Mouse (Mus musculus): ENCODE data around the gene Gm49322. TPM values are rescaled to one million over a fixed set of nuclear protein-coding genes. Genes with fewer than 3 reads are reported as not detected.
A peak's percentile ranks its signal among the peaks of the same experiment; 100 is the strongest.
"Not testable (repeated sequence)": the region's sequence is repeated elsewhere in the genome, so short reads cannot be mapped to it uniquely, and the experiment has no call there.

Gene Gm49322
- polyA plus RNA-seq, 1 experiment from 2014 or later, result 4.5 TPM

DNA sequence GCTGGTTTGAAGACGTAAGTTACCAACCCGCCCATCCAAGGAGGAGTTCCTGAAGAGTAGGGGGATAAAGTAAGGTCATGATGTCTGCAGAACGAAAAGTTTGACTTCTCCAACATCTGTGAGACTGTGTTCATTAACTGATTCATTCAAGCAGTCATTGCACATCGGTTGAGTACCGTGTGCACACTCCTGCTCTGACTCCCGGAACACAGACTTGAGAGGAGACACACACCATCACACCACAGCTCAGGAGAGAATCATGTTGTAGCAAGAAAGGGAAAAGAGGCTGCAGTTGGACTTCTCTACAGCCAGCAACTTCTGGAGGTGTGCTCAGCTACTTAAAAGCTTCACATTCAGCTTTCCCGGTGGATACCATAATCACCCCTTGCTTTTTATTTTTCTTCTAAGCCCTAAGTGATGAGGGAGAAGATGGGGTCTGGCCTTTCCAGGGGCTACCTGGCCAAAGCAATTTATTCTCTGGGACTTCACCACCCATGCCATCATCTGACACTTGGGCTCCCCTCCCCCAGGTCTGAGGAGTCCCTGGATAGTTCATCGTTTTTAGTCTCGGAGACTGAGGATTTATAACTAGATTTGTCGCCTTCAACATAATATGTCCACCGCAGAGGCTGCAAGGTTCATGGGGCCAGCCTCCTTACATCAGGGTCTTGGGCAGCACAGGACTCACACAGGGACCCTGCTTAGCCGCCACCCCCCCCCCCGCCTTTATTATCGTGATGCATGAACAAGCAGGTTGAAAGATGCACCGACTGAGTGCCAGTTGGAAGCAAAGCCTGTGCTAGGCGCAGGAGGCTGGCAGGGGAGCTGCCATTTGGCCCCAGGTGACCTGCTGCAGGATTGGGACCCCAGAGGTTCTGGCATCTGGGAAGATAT lies 15.2 kb downstream of the Gm49322 start:
- Histone ChIP-seq H3K4me2 (replicated peaks) (peak overlapping the region; percentile 63), H3K4me3 (peak overlapping the region; percentile 84), H3K9me3 (no peaks in the 10 kb centered on the region), H3K4me1 (peaks cover 29% of the 10 kb centered on the region), H3K9ac (replicated peaks) (peak overlapping the region; percentile 55), H3K36me3 (peaks cover 2% of the 10 kb centered on the region; the same call in 1 of the 2 replicates), H3K27ac (replicated peaks) (peak overlapping the region; percentile 100), H3K27me3 (no peaks in the 10 kb centered on the region)
- WGBS, result 54% methylated on average over 16 of the region's 16 CpGs
- no peak for ATAC-seq (replicated peaks)

DNA sequence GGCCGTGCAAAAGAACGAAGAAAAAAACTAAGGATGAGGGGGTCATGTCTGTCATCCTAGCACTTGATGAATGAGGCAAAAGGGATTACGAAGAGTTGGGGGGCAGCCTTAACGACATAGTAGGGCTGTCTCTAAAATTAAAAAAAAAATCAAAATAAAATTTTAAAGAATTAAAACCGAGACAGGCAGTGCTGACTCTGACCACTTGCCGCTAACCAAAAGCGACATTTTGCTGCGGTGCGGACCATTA lies 15.8 kb downstream of the Gm49322 start:
- H3K4me3 ChIP-seq, result peak overlapping the region; percentile 84
- no peaks in the 10 kb centered on the region for H3K9me3 ChIP-seq
- peak; percentile 0; the same call in 1 of the 2 replicates for ATAC-seq (replicated peaks)
- no peaks in the 10 kb centered on the region for H3K27me3 ChIP-seq
- peaks cover 29% of the 10 kb centered on the region for H3K4me1 ChIP-seq
- H3K9ac ChIP-seq (replicated peaks), result peak overlapping the region; percentile 55
- 3% methylated on average over 9 of the region's 9 CpGs for WGBS
- peak overlapping the region; percentile 63 for H3K4me2 ChIP-seq (replicated peaks)
- H3K36me3 ChIP-seq, result no peaks in the 10 kb centered on the region
- peak overlapping the region; percentile 100 for H3K27ac ChIP-seq (replicated peaks)

DNA sequence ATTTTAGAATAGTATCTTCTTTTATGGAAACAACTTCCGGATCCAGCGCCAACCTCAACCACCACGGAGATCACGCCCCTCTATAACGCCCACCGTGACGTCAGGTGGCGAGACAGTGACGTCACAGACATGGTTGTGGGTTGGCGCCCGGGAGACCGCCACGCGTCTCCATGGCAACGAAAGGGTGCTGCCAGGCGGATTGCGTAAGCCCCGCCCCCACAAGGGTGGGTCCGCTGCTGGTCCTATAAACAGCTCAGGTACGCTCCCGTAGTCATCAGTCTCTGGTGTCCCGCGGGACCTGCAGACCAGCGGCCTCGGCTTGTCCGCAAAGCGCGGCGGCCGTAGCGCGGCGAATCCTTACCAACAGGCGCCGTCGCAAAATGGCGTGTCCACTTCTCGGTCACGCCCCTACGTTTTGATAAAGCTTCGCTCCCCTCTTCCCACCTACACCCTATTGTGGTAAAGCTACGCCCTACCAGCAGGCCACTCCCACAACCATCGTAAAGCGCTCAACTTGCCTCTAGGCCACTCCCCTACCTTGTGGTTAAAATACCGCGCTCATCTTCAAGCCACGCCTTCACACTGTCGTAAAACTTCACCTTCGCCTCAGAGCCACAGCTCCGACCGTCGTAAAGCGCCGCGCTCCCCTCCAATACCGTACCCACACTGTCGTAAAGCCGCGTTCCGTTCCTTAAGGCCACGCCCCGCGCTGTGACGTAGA lies 16.3 kb downstream of the Gm49322 start:
- peak; percentile 96 for ATAC-seq (replicated peaks)
- peak overlapping the region; percentile 84 for H3K4me3 ChIP-seq
- peak overlapping the region; percentile 63 for H3K4me2 ChIP-seq (replicated peaks)
- peak overlapping the region; percentile 55 for H3K9ac ChIP-seq (replicated peaks)
- no peaks in the 10 kb centered on the region for H3K36me3 ChIP-seq
- H3K27me3 ChIP-seq, result no peaks in the 10 kb centered on the region
- peaks cover 29% of the 10 kb centered on the region for H3K4me1 ChIP-seq
- under 1% methylated on average over 64 of the region's 64 CpGs for WGBS
- H3K9me3 ChIP-seq, result no peaks in the 10 kb centered on the region
- H3K27ac ChIP-seq (replicated peaks), result peak overlapping the region; percentile 100

DNA sequence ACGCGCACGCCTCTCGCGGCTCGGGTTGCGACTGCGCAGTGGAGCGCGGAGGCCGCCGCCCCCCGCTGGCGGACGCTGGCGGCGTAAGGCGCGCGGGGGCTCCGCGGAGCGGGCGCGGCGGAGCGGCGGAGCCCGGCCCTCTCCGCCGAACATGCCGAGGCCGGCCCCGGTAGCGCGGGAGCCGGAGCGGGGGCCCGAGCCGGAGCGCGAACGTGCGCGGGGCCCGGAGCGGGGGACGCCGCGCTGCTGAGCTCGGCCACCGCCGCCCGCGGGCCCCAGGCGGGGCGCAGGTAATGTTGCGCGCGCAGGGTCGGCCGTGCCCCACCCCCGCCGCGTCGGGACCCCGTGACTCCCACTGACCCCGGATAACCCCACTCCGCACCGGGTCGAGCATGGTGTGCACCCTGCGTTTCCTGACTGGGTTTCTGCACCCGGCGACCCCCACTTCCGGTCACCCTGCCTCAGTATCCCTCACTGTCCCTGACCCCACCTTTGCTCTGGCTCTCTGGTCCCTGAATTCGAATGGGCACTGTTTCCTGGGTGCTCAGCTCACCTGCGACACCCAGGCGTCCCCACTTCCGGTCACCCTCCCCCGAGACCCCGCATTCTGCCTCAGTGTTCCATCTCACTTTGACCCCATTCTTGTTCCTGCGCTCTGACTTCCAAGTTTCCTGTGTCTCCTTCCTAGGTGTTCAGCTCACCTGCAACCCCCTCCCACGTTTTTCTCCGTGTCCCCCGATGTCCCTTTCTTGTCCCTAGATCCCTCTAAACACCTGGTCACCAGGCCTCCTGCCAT lies 17.0 kb downstream of the Gm49322 start, which contains the start of gene Csnk1g2:
Gene Csnk1g2, plus strand, starts transcription at position 178 of the 796 bp plus-strand sequence.
- Histone ChIP-seq H3K9me3 (no peaks in the 10 kb centered on the region), H3K27me3 (no peaks in the 10 kb centered on the region), H3K36me3 (no peaks in the 10 kb centered on the region), H3K9ac (replicated peaks) (peak within 1 kb of the TSS; percentile 88), H3K4me3 (peak within 1 kb of the TSS; percentile 84), H3K27ac (replicated peaks) (peak within 1 kb of the TSS; percentile 100), H3K4me1 (peaks cover 29% of the 10 kb centered on the region), H3K4me2 (replicated peaks) (peak within 1 kb of the TSS; percentile 92)
- peak; percentile 9 for ATAC-seq (replicated peaks)
- WGBS, result 1% methylated on average over 65 of the region's 85 CpGs

DNA sequence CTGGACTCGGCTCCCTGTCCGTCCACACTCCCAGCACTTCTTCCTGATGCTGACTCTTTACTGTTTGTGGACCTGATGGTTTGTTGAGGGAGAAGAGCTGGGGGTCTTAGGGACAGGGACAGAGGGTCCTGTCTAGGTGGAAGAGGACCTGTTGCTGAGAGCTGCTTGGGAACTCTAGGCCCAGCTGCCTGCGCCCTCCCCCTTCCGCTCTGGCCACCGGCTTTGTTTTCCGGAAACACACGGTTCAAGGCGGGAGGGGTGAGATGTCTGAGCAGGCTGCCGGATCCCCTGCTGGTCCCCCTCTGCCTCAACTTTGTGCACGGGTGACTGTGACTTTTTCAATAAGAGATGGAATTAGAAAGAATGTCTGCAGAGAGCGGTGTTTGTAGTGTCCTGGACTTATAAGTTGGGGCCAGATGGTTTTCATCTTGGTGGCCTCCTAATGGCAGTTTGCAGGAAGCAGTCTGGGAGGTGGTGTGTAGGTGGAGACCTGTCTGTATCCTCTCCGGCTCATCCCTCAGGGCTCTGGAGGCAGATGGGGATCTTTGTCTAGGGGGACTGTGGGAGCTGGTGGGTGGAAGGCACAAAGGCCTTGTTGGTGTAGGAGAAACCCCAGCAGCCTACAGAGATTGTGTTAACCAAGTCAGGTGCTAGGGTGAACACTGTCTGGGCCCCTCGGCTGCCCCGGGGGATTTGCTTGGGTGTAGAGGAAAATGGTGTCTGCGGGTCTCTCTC lies 17.8 kb downstream of the Gm49322 start:
- ATAC-seq (replicated peaks), result no peak
- H3K9me3 ChIP-seq, result no peaks in the 10 kb centered on the region
- H3K9ac ChIP-seq (replicated peaks), result peak overlapping the region; percentile 88
- H3K36me3 ChIP-seq, result no peaks in the 10 kb centered on the region
- H3K27ac ChIP-seq (replicated peaks), result peak overlapping the region; percentile 100
- H3K4me2 ChIP-seq (replicated peaks), result peak overlapping the region; percentile 92
- H3K27me3 ChIP-seq, result no peaks in the 10 kb centered on the region
- 18% methylated on average over 15 of the region's 15 CpGs for WGBS
- peaks cover 30% of the 10 kb centered on the region for H3K4me1 ChIP-seq
- H3K4me3 ChIP-seq, result peak overlapping the region; percentile 84

DNA sequence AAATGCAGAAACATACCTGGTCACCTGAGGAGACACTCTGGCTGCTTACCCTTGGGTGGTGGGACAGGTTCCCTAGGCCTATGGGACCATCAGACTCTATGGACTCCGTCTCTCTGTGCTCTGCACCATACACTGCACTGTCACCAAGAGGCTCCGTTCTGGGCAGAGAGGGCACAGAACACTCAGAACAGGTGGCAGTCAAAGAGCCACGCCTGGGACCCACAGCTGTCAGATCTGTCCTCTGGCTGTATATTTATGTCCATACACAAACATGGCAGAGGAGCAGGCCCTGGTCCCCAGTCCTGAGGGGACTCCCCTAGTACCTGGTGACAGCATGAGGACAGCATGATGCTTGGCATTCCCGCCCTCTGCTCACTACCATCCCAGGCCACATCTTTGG lies 19.9 kb downstream of the Gm49322 start:
- no peak overlapping the region for H3K4me2 ChIP-seq (replicated peaks)
- no peak overlapping the region for H3K27ac ChIP-seq (replicated peaks)
- no peak for ATAC-seq (replicated peaks)
- peaks cover 36% of the 10 kb centered on the region for H3K4me1 ChIP-seq
- H3K9me3 ChIP-seq, result no peaks in the 10 kb centered on the region
- 92% methylated on average over 4 of the region's 4 CpGs for WGBS
- no peaks in the 10 kb centered on the region for H3K27me3 ChIP-seq
- no peaks in the 10 kb centered on the region for H3K36me3 ChIP-seq
- H3K4me3 ChIP-seq, result no peak overlapping the region
- no peak overlapping the region for H3K9ac ChIP-seq (replicated peaks)

DNA sequence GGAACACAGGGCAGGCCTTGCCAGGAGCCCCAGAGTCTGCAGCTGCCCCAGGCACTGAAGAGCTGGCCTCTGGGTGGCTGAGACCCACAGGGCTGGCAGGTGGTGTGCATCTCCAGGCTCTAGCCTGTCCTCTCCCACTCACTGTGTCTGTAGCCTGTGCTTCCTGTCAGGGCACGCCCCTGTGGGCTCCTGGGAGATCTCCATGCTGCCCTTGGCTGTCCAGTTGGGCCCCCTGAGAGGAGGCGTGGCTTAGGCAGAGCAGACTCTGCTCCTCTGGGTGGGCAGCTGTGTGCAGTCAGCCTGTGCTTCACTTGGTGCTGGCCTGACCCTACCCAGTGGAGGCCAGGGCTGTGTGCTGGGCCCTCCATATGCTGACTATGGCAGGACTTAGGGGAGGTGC lies 21.9 kb downstream of the Gm49322 start:
- H3K27ac ChIP-seq (replicated peaks), result no peak overlapping the region
- no peaks in the 10 kb centered on the region for H3K9me3 ChIP-seq
- 63% methylated on average over 2 of the region's 2 CpGs for WGBS
- no peaks in the 10 kb centered on the region for H3K27me3 ChIP-seq
- H3K4me2 ChIP-seq (replicated peaks), result no peak overlapping the region
- no peaks in the 10 kb centered on the region for H3K36me3 ChIP-seq
- no peak for ATAC-seq (replicated peaks)
- H3K4me3 ChIP-seq, result no peak overlapping the region
- H3K9ac ChIP-seq (replicated peaks), result no peak overlapping the region
- H3K4me1 ChIP-seq, result peaks cover 29% of the 10 kb centered on the region

DNA sequence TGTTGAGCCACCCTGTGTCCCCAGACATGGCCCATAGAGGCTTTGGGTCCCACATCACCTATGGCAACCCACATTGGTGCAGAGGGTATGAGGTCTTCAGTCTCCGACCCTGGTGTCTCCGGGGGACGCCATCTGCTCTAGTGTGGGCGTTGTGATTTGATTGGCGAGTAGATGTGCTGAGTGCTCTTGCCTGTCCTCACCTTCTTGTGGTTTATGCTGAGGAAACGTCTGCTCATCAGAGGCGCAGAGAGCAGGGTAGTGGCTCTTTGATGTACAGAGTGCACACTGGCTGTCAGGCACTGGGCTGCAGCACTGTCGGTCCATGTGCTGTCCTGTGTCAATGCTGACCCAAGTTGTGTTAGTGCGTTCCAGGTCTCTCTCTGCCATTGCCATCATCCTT lies 23.1 kb downstream of the Gm49322 start:
- H3K4me1 ChIP-seq, result peaks cover 19% of the 10 kb centered on the region
- no peaks in the 10 kb centered on the region for H3K9me3 ChIP-seq
- ATAC-seq (replicated peaks), result no peak
- H3K27ac ChIP-seq (replicated peaks), result no peak overlapping the region
- 0 out of 2 replicates have a peak, but pooled peaks cover under 1% of the 10 kb centered on the region for H3K36me3 ChIP-seq
- 85% methylated on average over 9 of the region's 9 CpGs for WGBS
- H3K4me3 ChIP-seq, result no peak overlapping the region
- H3K4me2 ChIP-seq (replicated peaks), result no peak overlapping the region
- no peak overlapping the region for H3K9ac ChIP-seq (replicated peaks)
- H3K27me3 ChIP-seq, result no peaks in the 10 kb centered on the region

DNA sequence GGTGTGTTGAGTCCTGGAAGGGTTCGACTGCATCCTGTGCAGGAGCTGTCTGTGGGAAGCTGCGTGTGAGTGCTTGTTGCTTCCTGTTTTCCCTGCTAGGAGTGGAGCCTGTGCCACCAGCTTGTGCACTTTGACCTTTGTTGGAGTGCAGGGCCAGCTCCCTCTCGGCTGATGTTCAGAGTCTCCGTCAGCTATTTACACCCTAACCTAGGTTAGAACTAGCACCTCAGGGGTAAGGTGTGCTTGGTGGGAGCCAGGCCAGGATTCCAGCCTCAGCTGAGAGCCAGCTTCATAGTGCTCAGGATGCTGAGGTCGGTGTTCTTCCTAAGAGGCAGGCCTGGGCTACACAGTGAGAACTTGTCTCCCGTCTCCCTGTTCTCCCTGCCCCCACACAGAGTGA lies 29.5 kb downstream of the Gm49322 start:
- Histone ChIP-seq H3K27ac (replicated peaks) (no peak overlapping the region), H3K9ac (replicated peaks) (no peak overlapping the region), H3K36me3 (peaks cover 61% of the 10 kb centered on the region), H3K9me3 (no peaks in the 10 kb centered on the region), H3K4me2 (replicated peaks) (no peak overlapping the region), H3K4me1 (no peaks in the 10 kb centered on the region), H3K4me3 (no peak overlapping the region), H3K27me3 (no peaks in the 10 kb centered on the region)
- no peak for ATAC-seq (replicated peaks)
- WGBS, result 90% methylated on average over 6 of the region's 6 CpGs

DNA sequence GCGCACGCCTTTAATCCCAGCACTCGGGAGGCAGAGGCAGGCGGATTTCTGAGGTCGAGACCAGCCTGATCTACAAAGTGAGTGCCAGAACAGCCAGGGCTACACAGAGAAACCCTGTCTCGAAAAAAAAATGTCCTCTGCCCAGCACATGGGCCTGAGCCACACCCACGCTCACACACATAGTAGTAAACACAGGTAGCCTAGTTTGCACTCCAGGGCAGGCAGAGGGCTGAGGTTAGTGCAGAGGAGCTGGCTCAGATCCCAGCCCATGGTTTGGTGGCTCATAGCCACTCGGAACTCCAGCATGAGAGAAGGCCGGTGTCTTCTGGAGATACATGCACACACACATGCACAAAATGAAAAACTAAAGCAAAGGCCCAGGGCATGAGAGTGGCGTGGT lies 41.1 kb downstream of the Gm49322 start:
- Histone ChIP-seq H3K36me3 (peaks cover 51% of the 10 kb centered on the region), H3K9me3 (no peaks in the 10 kb centered on the region), H3K9ac (replicated peaks) (no peak overlapping the region), H3K27ac (replicated peaks) (no peak overlapping the region), H3K4me2 (replicated peaks) (no peak overlapping the region), H3K4me1 (no peaks in the 10 kb centered on the region), H3K4me3 (no peak overlapping the region), H3K27me3 (no peaks in the 10 kb centered on the region)
- 93% methylated on average over 10 of the region's 10 CpGs for WGBS
- no peak for ATAC-seq (replicated peaks)

DNA sequence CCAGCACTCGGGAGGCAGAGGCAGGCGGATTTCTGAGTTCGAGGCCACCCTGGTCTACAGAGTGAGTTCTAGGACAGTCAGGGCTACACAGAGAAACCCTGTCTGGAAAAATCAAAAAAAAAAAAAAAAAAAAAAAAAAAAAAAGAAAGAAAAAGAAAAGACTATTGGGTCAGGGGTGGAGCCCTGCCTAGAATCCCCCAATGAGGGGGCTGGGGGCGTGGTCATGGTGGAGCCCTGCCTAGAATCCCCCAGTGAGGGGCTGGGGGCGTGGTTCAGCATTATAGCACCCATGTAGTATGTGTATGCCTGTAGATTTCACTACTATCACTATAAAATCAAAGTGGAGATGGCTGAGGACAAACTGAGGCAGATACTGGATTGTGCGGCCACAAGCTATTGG lies 44.1 kb downstream of the Gm49322 start:
- 89% methylated on average over 6 of the region's 6 CpGs for WGBS
- H3K4me1 ChIP-seq, result peaks cover 14% of the 10 kb centered on the region
- H3K27me3 ChIP-seq; H3K9me3 ChIP-seq; H3K4me3 ChIP-seq; H3K27ac ChIP-seq (replicated peaks); ATAC-seq (replicated peaks); H3K4me2 ChIP-seq (replicated peaks); H3K9ac ChIP-seq (replicated peaks): not testable (repeated sequence)
- peaks cover 23% of the 10 kb centered on the region for H3K36me3 ChIP-seq

All from forebrain, embryonic 15.5 days (tissue).